Mouse (Mus musculus) heart, adult 11 months (tissue): ENCODE results near the gene Fstl1.
A peak's percentile ranks its signal among the peaks of the same experiment; 100 is the strongest.

Source experiments
- DNase-seq: peaks from one replicate; pipeline ENCODE4 v3.0.0; 2022

The Fstl1 gene

DNA sequence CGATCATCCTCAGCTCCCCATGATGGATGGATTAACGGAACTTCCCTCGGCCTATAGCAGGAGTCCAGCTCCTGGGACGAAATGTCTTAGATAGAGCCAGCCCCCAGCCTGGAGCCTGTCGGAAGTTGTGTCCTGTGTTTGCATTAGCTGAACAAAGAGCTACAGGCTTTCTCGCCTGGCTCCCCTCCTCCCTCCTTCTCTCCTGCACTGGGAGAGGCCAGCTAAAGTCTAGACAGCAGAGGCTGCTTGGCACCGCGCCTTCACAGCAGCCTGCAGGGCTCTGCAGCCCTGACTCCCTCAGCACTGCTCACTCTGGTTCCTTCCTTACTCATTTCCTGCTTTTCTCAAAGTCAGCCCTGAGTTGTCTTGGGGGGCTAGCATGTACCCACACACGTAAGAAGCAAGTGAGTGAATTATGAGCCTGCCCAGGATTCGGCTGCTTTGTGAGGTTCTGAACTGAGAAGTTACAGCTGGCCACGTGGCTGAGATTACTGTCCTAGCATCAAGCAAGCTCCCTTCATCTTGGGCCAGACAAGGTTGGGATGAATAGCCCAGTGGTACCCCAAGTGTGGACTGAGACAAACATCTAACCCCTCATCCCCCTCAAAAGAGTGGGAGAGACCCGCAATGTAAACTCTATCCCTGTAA lies 11.8 kb downstream of the Fstl1 start:
- peak; percentile 99 for DNase-seq

DNA sequence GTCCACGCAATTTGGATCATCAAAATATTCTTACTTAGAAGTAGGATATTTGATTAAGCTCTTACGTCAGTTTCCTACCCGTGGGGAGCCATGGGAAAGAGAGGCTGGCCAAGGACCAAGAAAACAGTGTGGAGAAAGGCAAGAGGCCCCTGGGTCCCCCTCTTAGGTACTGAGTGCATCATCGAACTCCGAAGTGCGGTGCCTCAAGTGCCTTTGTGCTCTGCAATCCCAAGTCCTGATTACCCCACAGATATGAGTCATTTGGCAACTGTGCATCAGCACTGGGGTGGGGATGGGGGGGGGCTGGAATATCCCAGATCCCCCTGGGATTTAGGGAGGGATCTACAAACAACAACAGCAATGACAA lies 12.3 kb downstream of the Fstl1 start:
- peak; percentile 98 for DNase-seq

- peak; percentile 94 for DNase-seq
Measured at GRCm38 (mm10) chr16:37789394-37789920, 12.8 kb downstream of the Fstl1 start.

DNA sequence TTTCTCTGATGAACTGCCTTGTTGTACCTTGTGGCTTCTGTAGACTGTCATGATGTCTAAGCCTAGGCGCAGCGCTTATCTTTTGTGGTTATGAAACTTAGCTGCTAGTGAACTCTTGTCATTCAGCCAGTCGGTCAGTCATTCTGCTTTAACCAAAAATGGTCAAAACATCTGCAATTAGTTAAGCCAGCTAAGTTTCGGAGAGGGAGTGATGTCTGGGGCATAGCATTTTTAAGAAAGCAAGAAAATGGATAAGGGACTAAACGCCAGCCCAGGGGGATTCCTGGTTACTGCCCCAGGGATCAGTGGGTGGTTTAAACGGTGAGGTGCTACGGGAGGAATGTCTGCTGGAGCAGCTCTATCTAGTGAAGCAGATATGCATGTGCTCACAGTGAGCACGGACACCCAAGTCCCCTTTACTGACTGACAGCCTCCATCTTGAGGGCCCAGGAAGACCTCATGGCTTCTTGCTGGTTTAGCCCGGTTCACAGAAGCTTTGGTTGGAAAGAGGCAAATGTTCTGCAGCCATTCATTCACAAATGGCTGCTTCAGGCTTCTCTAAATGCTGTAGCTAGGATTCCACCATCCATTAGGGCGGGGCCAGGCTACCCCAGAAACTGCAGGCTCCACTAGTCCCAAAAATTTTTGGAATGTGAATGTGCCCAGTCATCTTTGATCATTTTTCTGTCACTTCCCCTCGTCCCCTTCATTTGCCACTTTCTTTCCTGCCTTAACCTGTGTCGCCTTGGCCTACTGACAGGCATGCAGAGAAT lies 13.5 kb downstream of the Fstl1 start:
- DNase-seq, result peak; percentile 96

DNA sequence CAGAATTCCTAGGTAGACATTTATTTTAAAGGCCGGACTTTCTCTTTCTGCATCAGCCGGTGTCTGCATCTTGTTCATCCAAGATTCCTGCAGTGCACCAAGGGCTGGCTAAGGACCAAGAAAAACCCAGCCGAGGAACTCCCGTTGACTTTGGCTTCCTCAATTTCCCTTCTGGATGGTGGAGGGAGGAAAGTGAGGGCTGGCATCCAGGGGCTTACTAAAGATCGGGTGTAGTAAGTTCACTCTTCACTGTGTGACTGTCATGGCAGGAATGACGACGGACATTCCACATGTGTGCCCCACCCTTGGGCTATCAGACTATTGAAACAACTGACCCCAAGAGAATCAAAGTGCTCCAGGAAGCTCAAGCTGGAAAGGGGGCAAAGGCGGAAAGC lies 14.1 kb downstream of the Fstl1 start:
- peak; percentile 98 for DNase-seq

DNA sequence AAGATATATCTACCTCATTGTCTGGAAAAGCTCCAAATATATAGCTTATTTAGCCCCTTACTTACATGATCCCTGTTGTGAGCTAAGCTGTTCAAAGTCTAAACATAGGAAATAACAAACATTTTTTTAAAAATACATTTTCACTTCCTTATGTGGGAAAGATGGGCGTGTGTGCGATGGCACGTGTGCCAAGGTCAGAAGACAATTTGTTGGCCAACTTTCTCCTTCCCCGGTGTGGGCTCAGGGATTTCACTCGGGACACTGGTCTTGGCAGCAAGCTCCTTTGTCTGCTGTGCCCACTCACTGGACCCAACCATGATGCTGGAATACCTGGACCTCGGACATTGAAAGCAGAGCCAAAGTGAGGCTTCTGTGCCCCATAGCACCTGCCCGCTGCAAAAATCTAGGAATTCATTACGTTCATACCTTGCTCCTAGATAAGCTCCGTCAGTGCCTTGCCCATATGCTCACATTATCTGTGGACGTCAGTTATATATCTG lies 19.0 kb downstream of the Fstl1 start:
- DNase-seq, result peak; percentile 89

- peak; percentile 41 for DNase-seq
Measured at GRCm38 (mm10) chr16:37796270-37796669, 19.6 kb downstream of the Fstl1 start.

DNA sequence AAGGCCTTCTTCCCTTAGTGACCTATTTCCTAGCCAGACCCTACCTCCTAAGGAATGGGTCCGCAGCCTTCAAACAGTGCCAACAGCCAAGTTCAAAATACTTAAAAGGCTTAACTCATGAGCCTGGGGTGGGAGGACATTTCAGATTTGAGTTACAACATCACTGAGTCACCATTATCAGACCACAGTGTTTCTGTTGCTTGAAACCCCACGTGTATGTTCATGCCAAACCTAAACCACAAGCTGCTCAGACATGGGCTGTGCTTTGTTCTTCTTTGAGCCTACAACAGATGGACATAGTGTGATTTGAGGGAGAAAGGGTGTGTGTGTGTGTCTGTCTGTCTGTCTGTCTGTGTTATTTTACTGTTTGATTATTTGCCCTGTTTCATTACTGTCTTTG lies 24.4 kb downstream of the Fstl1 start:
- peak; percentile 92 for DNase-seq

- peak; percentile 82 for DNase-seq
Measured at GRCm38 (mm10) chr16:37802686-37803295, 26.1 kb downstream of the Fstl1 start.

DNA sequence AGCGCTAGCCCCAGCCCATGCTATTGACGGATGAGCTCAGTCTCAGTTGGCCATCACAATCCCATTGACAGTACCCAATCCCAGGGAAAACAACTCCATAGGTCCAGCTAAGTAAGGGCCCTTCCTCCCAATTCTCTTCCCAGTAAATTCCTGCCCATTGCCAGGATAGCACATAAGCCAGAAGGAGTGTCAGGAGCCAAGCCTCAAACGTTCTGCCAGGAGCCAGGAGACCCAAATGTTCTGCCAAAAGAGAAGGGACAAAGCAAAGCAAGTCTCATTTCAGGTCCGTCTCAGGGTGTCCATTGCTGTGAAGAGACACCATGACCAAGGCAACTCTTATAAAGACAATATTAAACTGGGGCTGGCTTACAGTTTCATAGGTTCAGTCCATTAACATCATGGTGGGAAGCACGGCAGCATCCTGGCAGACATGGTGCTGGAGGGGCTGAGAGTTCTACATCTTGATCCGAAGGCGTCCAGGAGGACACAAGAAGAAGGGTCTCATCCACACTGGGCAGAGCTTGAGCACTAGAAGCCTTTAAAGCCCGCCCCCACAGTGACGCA lies 26.8 kb downstream of the Fstl1 start:
- peak; percentile 90 for DNase-seq

DNA sequence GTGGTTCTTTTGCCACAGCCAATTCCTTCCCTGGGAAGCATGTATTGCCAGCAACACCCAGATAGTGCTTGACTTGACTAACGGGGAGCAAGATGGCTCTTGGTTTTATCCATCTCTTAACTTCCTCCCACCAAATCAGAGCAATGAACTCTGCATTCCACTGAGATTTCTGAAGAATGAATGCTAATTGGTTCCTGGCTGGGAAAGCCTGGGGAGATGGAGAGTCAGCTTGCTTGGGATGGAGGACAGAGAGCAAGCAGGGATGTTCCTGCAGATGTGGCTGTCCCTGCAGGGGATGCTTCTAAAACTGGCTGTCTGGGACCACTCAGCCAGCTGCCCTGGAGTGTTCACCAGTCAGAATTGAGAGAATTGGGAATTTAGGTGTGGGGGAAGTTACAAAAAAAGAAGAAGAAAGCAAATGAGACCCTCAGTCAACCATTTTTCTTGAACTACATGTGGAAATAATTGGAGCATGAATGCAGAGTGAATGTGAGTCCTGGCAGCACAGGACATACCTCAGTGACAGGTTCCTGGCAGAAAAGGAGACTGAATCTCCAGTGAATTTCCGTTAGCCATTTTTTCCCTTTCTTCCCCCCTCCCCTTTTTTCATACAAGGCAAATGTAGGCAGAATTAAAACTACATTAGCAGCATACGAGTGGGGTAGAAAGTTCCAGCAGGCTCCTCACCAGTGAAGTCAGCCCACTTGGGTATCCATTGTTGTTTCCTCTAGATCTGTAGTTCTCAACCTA lies 29.2 kb downstream of the Fstl1 start:
- peak; percentile 89 for DNase-seq

DNA sequence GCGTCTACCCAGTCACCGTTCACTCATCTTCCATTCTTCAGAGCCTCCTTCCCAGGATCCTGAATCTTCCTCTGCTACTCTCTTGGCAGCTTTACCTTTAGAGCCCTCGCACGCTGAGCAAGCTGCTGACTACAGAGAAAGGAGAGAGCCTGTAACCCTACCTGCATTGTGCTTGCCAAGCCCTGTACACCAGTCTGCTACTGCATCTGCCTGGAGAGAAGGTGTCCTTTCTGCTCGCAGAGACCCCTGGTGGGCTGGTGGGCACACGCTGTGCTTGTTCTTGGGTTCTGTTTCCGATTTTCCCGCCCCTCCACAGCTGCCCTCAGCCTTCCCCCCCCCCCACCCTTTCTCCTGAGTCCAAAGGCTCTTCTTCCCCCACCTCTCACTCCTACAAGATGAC lies 30.6 kb downstream of the Fstl1 start:
- peak; percentile 85 for DNase-seq

DNA sequence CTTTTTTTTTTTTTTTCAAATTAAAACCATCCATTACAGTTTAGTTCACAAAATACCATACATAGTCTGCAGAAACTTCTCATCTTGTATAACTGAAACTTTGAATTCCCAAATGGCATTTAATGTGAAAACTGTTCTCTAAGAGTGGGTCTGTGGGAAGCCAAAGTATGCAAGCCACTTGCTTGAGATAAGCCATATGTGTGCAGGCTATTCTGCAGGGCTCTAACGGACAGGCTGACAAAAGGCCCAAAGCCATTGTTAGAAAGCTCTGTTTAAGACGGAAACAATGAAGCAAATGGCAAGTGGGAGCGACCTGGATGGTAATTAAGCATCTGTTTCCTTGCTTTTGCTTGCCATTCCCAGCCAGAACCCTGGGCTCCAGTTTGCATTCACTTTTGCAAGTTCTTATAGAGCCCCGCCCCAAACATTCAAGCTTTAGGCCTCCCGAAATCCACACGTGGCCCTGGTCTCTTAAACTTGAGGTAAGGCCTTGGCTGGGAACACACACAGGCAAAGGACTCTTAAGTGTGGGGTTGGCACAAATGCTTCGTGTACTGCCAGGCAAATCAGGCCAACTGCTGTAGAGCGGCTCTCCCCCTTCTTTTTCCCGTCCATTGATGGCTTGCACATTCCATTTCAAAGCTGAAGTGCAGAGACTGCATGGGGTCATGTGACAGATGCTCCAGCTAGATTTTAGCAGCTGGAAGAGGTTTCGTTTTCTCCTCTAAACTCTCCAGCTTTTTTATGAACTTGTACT lies 32.4 kb downstream of the Fstl1 start:
- DNase-seq, result peak; percentile 95

DNA sequence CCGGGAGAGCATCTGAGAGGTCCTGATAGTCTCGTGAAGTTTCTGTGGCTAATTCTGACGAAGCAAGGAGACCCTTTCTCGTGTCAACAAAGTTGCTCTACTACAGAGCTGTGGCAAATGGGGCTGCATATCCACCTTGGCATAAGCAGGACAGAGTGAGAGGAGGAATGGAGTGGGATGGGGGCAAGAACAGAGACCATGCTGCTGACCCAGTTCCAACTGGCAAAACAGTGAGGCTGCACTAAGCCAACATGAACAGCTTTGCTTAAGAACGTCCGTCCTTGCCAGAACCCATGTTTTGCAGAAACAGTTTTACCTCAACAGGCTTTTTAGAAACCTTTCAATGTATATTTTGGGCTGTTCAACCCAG lies 32.9 kb downstream of the Fstl1 start:
- DNase-seq, result peak; percentile 93

DNA sequence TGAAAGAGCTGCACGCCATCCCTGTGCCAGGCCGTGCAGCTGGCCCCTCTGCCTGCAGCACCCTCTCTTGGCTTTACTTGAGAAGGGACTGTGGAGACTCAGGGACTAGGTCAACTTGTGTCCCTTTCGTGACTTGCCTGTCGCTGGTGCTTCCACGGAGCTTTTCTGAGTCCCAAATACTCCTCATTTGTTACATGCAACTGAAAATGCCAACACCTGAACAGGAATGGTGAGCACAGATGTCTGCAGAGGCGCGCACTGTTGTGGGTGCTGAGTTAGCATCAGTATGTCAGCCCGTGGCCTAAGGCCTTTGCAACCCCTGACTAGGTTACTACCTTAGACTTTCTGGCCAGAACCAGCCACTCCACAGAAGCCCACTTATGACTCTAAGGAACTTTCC lies 35.2 kb downstream of the Fstl1 start:
- peak; percentile 73 for DNase-seq

DNA sequence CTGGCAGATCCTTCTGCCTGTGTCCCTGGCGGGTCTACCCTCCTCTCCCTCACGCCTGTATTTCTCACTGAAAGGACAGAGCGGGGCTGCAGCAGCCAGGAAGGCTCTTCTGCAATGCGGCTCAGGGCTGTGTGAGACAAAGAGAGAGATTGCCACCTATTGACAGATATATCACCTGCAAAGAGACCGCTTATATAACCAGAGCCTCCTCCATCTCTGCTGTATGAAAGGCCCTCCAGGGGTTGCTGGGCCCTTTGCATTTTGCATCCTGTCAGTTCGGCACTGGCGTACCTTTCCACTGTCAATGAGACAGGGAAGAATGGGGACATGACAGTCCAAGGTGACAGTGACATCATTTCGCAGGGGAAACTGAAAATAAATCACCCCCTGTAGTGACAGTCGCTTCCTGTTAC lies 35.8 kb downstream of the Fstl1 start:
- peak; percentile 94 for DNase-seq

DNA sequence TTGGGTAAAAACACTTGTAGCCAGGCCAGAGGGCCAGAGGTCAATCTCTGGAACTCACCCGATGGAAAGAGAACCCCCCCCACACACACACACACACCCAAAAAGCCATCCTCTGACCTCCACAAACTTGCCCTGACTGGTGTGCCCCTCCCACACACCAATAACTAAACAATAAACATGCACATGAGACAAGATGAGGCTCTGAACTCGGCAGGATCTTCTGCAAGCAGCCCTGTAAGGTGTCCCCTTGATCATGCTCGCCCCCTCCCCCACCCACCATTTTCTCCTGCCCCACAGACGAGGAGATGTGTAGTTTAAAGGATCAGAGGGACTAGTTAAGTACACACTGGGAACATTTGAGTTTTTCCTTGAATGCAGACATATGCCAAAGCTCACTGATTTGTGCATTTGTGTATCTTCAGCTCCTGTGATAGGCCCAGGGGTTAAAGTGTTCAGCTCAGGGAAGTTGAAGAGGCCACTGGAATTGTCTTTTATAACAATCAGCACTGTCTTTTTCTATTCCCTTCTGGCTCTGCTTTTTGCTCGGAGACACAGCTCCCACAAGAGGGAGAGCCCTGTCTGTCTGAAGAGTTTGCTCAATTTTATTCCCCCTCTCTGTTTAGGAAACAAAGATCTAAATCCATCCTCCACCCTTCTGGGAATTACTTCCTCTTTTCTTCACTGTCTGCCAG lies 37.2 kb downstream of the Fstl1 start:
- peak; percentile 92 for DNase-seq

GRCm38 (mm10) chr16:37814383-37814971 lies 37.8 kb downstream of the Fstl1 start:
- DNase-seq, result peak; percentile 99

DNA sequence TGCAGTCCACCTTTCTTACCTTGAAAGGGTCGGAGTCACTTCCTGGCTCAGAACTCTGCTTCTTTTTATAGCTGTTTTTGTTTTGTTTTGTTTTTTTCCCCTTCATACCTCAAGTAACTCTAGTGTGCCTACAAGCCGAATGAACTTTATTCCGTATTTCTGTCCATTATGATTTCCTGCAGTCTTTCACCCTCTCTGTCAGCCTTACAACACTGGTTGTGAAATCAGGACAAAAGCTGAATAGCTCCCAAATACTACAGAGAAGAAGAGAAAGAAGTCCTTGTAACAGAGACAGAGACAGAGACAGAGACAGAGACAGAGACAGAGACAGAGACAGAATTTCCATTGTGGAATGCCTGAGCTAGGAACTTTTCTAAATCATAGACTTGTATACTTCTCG lies 41.3 kb downstream of the Fstl1 start:
- no peak for DNase-seq

- DNase-seq, result peak; percentile 56
Measured at GRCm38 (mm10) chr16:37823949-37824348, 47.3 kb downstream of the Fstl1 start.
